Mouse (Mus musculus) limb, embryonic 11.5 days (tissue): ENCODE measurements around the gene Agbl1. TPM values are rescaled to one million over a fixed set of nuclear protein-coding genes. Genes with fewer than 3 reads are reported as not detected.

Experiments used
- ATAC-seq: fragments of 200-750 bp; cut with Nextera tagmentation; 2 replicates; pipeline ENCODE4 v1.8.0; 2017; ENCODE audit warnings: low read depth; ENCODE audit not compliant: insufficient number of reproducible peaks, low FRiP score, low TSS enrichment
- DNase-seq: peaks from one replicate; pipeline ENCODE4 v3.0.0-alpha.2; 2015; ENCODE audit warnings: low spot score
- H3K27ac ChIP-seq: fragments of 300-500 bp; sonication (generic); replicated peaks from 2 replicates; pipeline ENCODE4 v1.5.1; 2014; ENCODE audit warnings: low read depth, mild to moderate bottlenecking, low read length
- H3K27me3 ChIP-seq: fragments of 300-500 bp; sonication (generic); 2 replicates; pipeline ENCODE4 v1.6.1; 2014; ENCODE audit warnings: mild to moderate bottlenecking, low read length, mixed read lengths; ENCODE audit not compliant: control insufficient read depth, insufficient read depth
- H3K36me3 ChIP-seq: fragments of 300-500 bp; sonication (generic); 2 replicates; pipeline ENCODE4 v1.6.1; 2014; ENCODE audit warnings: mild to moderate bottlenecking, low read length, moderate library complexity, mixed read lengths; ENCODE audit not compliant: control insufficient read depth, insufficient read depth
- H3K4me1 ChIP-seq: fragments of 300-500 bp; sonication (generic); 2 replicates; pipeline ENCODE4 v1.6.1; 2014; ENCODE audit warnings: low read length, mixed read lengths; ENCODE audit not compliant: control insufficient read depth, insufficient read depth
- H3K4me2 ChIP-seq: fragments of 300-500 bp; sonication (generic); 2 replicates; pipeline ENCODE4 v1.6.1; 2014; ENCODE audit warnings: low read depth, mild to moderate bottlenecking, moderate library complexity; ENCODE audit not compliant: severe bottlenecking
- H3K4me3 ChIP-seq: fragments of 300-500 bp; sonication (generic); 2 replicates; pipeline ENCODE4 v1.5.1; 2014; ENCODE audit warnings: low read depth, low read length
- H3K9ac ChIP-seq: fragments of 300-500 bp; sonication (generic); 2 replicates; pipeline ENCODE4 v1.6.1; 2014; ENCODE audit warnings: mild to moderate bottlenecking, low read length
- H3K9me3 ChIP-seq: fragments of 300-500 bp; sonication (generic); 2 replicates; pipeline ENCODE4 v1.6.1; 2016; ENCODE audit warnings: low read length; ENCODE audit not compliant: control insufficient read depth
- WGBS: fragments of 180-500 bp; shearing (Covaris S2); extraction: QIAGEN DNeasy Blood & Tissue Kit; methylation state at CpG from one replicate; pipeline ENCODE4 v1.1.7; 2014; 5-methylcytosine and 5-hydroxymethylcytosine counted together
- polyA plus RNA-seq: library from polyadenylated mRNA; unstranded; fragments of >200 nt; fragmentation: Nextera tagmentation; extraction: Ambion mirVana; gene quantifications from 2 replicates; pipeline ENCODE4 v1.2.1, GENCODE M21; 2014

Gene Agbl1
- polyA plus RNA-seq, 1 experiment from 2014 or later = not detected

DNA sequence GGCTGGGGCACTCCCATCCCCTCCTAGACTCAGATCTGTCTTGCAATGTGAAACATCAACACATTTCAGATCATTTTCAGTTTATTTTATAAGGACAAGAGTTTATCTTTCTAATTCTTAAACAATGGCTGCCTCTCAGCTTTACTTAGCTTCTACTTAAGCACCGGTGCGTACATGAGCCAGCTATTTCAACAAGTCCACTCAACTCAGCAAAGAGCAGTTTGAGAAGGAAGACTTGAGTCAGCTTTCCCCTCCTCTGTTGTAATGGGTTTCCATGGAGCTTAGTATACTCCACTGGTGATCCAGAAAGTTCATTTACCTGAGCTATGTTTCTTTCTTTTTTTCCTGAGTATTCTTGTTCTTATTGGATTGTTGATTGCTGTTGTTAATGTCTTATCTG, 905.2 kb downstream of the Agbl1 start:
- no peaks in the 10 kb centered on the region for H3K27me3 ChIP-seq
- H3K9me3 ChIP-seq = no peaks in the 10 kb centered on the region
- no peak for DNase-seq
- H3K9ac ChIP-seq = no peak overlapping the region
- H3K27ac ChIP-seq = no peak overlapping the region
- 95% methylated on average over 2 of the region's 2 CpGs for WGBS
- H3K4me2 ChIP-seq = no peak overlapping the region
- H3K4me1 ChIP-seq = no peaks in the 10 kb centered on the region
- no peaks in the 10 kb centered on the region for H3K36me3 ChIP-seq
- ATAC-seq = no peak
- no peak overlapping the region for H3K4me3 ChIP-seq

DNA sequence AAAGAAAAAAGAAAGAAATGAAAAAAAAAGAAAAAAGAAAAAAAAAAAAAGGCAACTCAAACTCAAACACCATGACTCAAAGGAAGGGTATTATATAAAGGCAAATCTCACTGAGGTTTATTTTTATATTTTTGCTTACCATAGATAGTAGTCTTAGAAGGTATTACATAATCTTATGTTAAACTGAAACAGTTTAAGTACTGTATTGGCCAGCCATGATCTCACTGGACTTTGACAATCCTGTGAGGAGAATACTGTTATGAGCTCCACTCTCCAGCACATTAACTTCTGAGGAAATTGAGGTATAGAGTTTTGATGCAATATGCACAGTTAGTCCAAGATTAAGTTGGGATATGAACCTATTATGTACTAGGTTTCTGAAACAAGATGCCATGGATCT, 909.0 kb downstream of the Agbl1 start:
- Histone ChIP-seq H3K9me3 (no peaks in the 10 kb centered on the region), H3K4me3 (no peak overlapping the region), H3K4me2 (no peak overlapping the region), H3K36me3 (no peaks in the 10 kb centered on the region), H3K27me3 (no peaks in the 10 kb centered on the region), H3K27ac (no peak overlapping the region), H3K4me1 (no peaks in the 10 kb centered on the region), H3K9ac (no peak overlapping the region)
- ATAC-seq (no peak), DNase-seq (no peak)

DNA sequence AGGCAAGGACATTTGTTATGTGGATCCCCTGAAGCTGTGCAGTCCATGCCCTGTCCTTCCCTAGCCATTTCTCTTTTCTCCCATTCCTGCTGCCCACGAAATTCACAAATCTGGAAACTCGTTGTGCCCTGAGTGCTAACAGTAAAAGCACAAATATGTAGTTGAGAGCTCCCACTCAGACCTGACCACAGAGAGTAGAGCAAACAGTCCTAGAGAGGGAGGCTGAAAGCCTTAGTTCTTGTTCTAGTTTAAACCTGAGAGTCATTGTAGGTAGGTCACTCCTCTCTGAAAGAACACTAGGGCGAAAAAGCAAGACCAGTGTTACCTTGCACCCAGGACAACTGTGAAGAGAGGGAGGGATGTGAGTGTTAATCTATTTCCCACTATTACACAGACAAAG, 917.8 kb downstream of the Agbl1 start:
- WGBS = 72% methylated on average over 3 of the region's 3 CpGs
- Histone ChIP-seq H3K9me3 (no peaks in the 10 kb centered on the region), H3K9ac (no peak overlapping the region), H3K4me2 (no peak overlapping the region), H3K4me1 (no peaks in the 10 kb centered on the region), H3K27me3 (no peaks in the 10 kb centered on the region), H3K36me3 (no peaks in the 10 kb centered on the region), H3K4me3 (no peak overlapping the region), H3K27ac (no peak overlapping the region)
- ATAC-seq = no peak
- DNase-seq = no peak

DNA sequence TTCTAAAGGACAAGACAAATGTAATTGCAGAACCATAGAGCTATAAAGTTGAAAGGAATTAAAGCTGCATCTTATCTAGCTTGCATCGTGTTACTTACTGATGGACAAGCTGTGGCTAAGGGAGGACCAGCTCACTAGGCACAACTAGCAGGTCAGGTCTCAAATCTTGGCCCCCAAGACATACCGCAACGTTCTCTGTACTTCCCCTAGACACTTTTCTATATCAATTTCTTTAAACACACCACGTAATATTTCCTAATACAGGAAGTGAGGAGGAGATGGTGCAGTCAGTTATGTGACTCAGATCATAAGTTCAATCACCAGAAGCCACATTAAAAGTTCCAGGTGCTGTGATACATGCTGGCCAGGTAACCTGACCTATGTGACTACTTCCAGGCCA, 919.1 kb downstream of the Agbl1 start:
- 79% methylated on average over 4 of the region's 4 CpGs for WGBS

DNA sequence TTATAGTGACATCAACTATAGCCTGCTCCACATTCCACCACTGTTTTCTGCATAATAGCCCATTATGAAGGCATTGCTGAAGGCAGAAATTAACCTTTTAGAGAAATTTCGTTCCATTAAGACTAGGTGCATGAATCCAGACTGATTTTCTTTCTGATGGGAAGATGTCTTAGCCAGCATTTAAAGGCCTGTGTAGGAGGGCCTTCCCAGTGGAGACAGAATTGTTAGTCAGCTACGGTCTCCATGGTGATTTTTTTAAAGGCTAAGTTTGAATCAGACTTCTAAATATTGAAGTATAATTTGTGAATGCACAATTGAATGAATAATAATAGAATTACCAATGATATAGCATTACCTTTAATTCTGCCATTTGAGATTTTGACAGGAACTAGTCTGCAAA, 920.2 kb downstream of the Agbl1 start:
- ATAC-seq (no peak), DNase-seq (no peak)
- Histone ChIP-seq H3K9me3 (no peaks in the 10 kb centered on the region), H3K4me1 (no peaks in the 10 kb centered on the region), H3K9ac (no peak overlapping the region), H3K4me2 (no peak overlapping the region), H3K27ac (no peak overlapping the region), H3K4me3 (no peak overlapping the region), H3K36me3 (no peaks in the 10 kb centered on the region), H3K27me3 (no peaks in the 10 kb centered on the region)
- WGBS = 83% methylated on average over 2 of the region's 2 CpGs

More for the DNA sequence above, 919.1 kb downstream of the Agbl1 start:
- Histone ChIP-seq H3K4me1 (no peaks in the 10 kb centered on the region), H3K4me3 (no peak overlapping the region), H3K27ac (no peak overlapping the region), H3K27me3 (no peaks in the 10 kb centered on the region), H3K4me2 (no peak overlapping the region), H3K9ac (no peak overlapping the region), H3K36me3 (no peaks in the 10 kb centered on the region), H3K9me3 (no peaks in the 10 kb centered on the region)
- DNase-seq = no peak
- ATAC-seq = no peak

DNA sequence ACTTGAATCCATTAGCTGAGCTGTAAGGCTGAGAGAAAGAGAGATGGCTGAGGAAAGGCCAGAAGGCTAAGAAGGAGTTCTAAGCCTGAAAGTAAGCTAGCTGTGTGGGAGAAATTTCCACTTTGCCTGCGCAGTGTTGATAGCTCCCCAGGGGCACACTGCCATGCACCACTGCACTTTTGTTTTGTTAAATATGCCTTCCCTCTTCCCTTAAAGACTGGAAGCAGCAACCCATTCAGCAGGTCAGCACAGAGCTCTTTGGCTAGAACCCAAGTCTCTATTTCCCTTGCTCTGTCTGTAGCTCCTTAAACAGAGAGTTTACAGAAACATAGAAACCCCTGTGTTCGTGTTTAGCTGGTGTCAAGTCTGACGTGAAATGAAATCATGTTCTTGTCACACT, 922.7 kb downstream of the Agbl1 start:
- Histone ChIP-seq H3K4me1 (no peaks in the 10 kb centered on the region), H3K27ac (no peak overlapping the region), H3K27me3 (no peaks in the 10 kb centered on the region), H3K4me2 (no peak overlapping the region), H3K4me3 (no peak overlapping the region), H3K9me3 (no peaks in the 10 kb centered on the region), H3K9ac (no peak overlapping the region), H3K36me3 (no peaks in the 10 kb centered on the region)
- no peak for ATAC-seq
- DNase-seq = no peak
- 59% methylated on average over 3 of the region's 3 CpGs for WGBS

DNA sequence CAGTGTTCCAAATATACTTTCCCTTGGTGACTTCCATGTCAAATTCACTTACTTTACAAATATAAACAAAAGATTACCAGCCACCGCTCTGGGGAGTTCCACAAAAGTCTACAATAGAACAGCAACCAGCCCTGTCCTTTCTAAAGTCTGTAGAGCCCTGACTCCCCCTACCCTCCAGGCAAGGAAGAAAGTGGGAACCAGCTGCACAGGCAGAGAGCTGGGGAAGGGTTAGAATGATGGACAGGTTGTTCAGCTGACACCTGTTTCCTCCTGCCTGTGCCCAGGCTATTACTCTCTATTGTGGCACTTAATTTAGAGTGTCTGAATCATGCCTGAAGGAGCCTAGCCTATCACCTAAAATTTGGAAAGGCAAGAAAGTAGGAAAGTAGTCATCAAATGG, 923.2 kb downstream of the Agbl1 start:
- no peak for DNase-seq
- no peaks in the 10 kb centered on the region for H3K9me3 ChIP-seq
- H3K4me2 ChIP-seq = no peak overlapping the region
- ATAC-seq = no peak
- H3K9ac ChIP-seq = no peak overlapping the region
- 88% methylated on average over 1 of the region's 1 CpGs for WGBS
- H3K4me3 ChIP-seq = no peak overlapping the region
- no peaks in the 10 kb centered on the region for H3K27me3 ChIP-seq
- H3K27ac ChIP-seq = no peak overlapping the region
- no peaks in the 10 kb centered on the region for H3K36me3 ChIP-seq
- H3K4me1 ChIP-seq = no peaks in the 10 kb centered on the region

DNA sequence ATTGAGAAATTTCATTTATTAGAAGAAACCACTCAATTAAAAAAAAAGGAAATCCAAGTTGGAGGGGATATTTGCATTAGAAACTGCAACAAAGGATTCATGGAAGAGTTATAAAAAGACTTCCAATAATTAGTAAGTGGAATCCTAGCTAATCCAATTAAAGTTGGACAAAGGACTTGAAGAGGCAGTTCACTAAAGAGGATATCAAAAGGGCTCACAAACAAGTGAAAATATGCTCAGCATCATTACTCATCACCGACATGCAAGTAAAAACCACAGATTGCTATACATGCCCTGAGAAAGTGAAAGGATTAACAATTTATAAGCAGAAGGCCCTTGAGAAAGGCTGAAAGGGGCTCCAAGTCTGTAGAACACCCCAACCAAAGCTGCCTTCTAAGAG, 935.2 kb downstream of the Agbl1 start:
- Histone ChIP-seq H3K4me2 (no peak overlapping the region), H3K9ac (no peak overlapping the region), H3K4me3 (no peak overlapping the region), H3K36me3 (no peaks in the 10 kb centered on the region), H3K27me3 (no peaks in the 10 kb centered on the region), H3K27ac (no peak overlapping the region), H3K4me1 (no peaks in the 10 kb centered on the region), H3K9me3 (no peaks in the 10 kb centered on the region)
- DNase-seq (no peak), ATAC-seq (no peak)
- WGBS = 94% methylated on average over 1 of the region's 1 CpGs
